Mouse (Mus musculus) neural tube, embryonic 14.5 days (tissue): ENCODE data around the gene Eif4h. TPM values are rescaled to one million over a fixed set of nuclear protein-coding genes. Genes with fewer than 3 reads are reported as not detected.
"Not testable (repeated sequence)": the region's sequence is repeated elsewhere in the genome, so short reads cannot be mapped to it uniquely, and the experiment has no call there.

Experiments
- ATAC-seq: fragments of 200-750 bp; cut with Nextera tagmentation; 2 replicates; pipeline ENCODE4 v1.8.0; 2017; ENCODE audit warnings: low read depth, mild to moderate bottlenecking, moderate TSS enrichment, moderate library complexity
- H3K27ac ChIP-seq: fragments of 300-500 bp; sonication (generic); 2 replicates; pipeline ENCODE4 v1.5.1; 2014; ENCODE audit warnings: low read depth, mild to moderate bottlenecking, control low read depth, low read length, moderate library complexity, mixed read lengths
- H3K27me3 ChIP-seq: fragments of 300-500 bp; sonication (generic); 2 replicates; pipeline ENCODE4 v1.6.1; 2014; ENCODE audit warnings: low read length; ENCODE audit not compliant: control insufficient read depth, insufficient read depth
- H3K36me3 ChIP-seq: fragments of 300-500 bp; sonication (generic); 2 replicates; pipeline ENCODE4 v1.6.1; 2014; ENCODE audit warnings: low read length, mixed read lengths; ENCODE audit not compliant: control insufficient read depth, insufficient read depth
- H3K4me1 ChIP-seq: fragments of 300-500 bp; sonication (generic); 2 replicates; pipeline ENCODE4 v1.6.1; 2014; ENCODE audit warnings: low read length; ENCODE audit not compliant: control insufficient read depth, insufficient read depth
- H3K4me2 ChIP-seq: fragments of 300-500 bp; sonication (generic); 2 replicates; pipeline ENCODE4 v1.6.1; 2014; ENCODE audit warnings: mild to moderate bottlenecking, low read depth, low read length, control low read depth
- H3K4me3 ChIP-seq: fragments of 300-500 bp; sonication (generic); 2 replicates; pipeline ENCODE4 v1.5.1; 2014; ENCODE audit warnings: low read depth, low read length, control low read depth, mixed read lengths
- H3K9ac ChIP-seq: fragments of 300-500 bp; sonication (generic); replicated peaks from 2 replicates; pipeline ENCODE4 v1.6.1; 2014; ENCODE audit warnings: low read depth, mild to moderate bottlenecking, control low read depth, low read length, mixed read lengths
- H3K9me3 ChIP-seq: fragments of 300-500 bp; sonication (generic); 2 replicates; pipeline ENCODE4 v1.6.1; 2016; ENCODE audit warnings: low read length; ENCODE audit not compliant: control insufficient read depth
- WGBS: fragments of 180-500 bp; shearing (Covaris S2); extraction: QIAGEN DNeasy Blood & Tissue Kit; methylation state at CpG from one replicate; pipeline ENCODE4 v1.1.7; 2014; 5-methylcytosine and 5-hydroxymethylcytosine counted together
- polyA plus RNA-seq: library from polyadenylated mRNA; unstranded; fragments of >200 nt; fragmentation: Nextera tagmentation; extraction: Ambion mirVana; gene quantifications from 2 replicates; pipeline ENCODE4 v1.2.1, GENCODE M21; 2014

Gene Eif4h
- polyA plus RNA-seq, 1 experiment from 2014 or later: 334 TPM

- ATAC-seq: no peak
- peaks cover 55% of the 10 kb centered on the region for H3K36me3 ChIP-seq
- no peaks in the 10 kb centered on the region for H3K9me3 ChIP-seq
- no peak overlapping the region for H3K4me3 ChIP-seq
- H3K27ac ChIP-seq: no peak overlapping the region
- peaks cover 9% of the 10 kb centered on the region for H3K4me1 ChIP-seq
- H3K27me3 ChIP-seq: no peaks in the 10 kb centered on the region
- H3K4me2 ChIP-seq: no peak overlapping the region
- no peak overlapping the region for H3K9ac ChIP-seq
- WGBS: 76% methylated on average over 20 of the region's 20 CpGs
These were observed 29.9 kb upstream of the Eif4h start for GRCm38 (mm10) chr5:134669001-134669708.

- Histone ChIP-seq H3K4me2 (no peak overlapping the region), H3K27ac (no peak overlapping the region), H3K9ac (no peak overlapping the region), H3K4me3 (no peak overlapping the region), H3K27me3 (no peaks in the 10 kb centered on the region), H3K36me3 (peaks cover 61% of the 10 kb centered on the region), H3K9me3 (no peaks in the 10 kb centered on the region), H3K4me1 (peaks cover 9% of the 10 kb centered on the region)
- WGBS: 26% methylated on average over 8 of the region's 8 CpGs
- ATAC-seq: no peak
These were observed 29.2 kb upstream of the Eif4h start for GRCm38 (mm10) chr5:134668495-134668894.

- ATAC-seq: no peak
These were observed 17.4 kb upstream of the Eif4h start for GRCm38 (mm10) chr5:134656708-134657107.

GRCm38 (mm10) chr5:134652015-134652414 lies 12.7 kb upstream of the Eif4h start:
- Histone ChIP-seq H3K9me3 (no peaks in the 10 kb centered on the region), H3K27ac (no peak overlapping the region), H3K4me3 (no peak overlapping the region), H3K4me1 (no peaks in the 10 kb centered on the region), H3K36me3 (no peaks in the 10 kb centered on the region), H3K4me2 (no peak overlapping the region), H3K9ac (no peak overlapping the region), H3K27me3 (no peaks in the 10 kb centered on the region)
- no peak for ATAC-seq
- 57% methylated on average over 7 of the region's 7 CpGs for WGBS

More at GRCm38 (mm10) chr5:134656708-134657107, 17.4 kb upstream of the Eif4h start:
- Histone ChIP-seq H3K27ac (no peak overlapping the region), H3K9me3 (no peaks in the 10 kb centered on the region), H3K36me3 (peaks cover 34% of the 10 kb centered on the region), H3K9ac (no peak overlapping the region), H3K4me1 (no peaks in the 10 kb centered on the region), H3K27me3 (no peaks in the 10 kb centered on the region), H3K4me3 (no peak overlapping the region), H3K4me2 (no peak overlapping the region)
- 70% methylated on average over 4 of the region's 4 CpGs for WGBS

GRCm38 (mm10) chr5:134650926-134651325 lies 11.6 kb upstream of the Eif4h start:
- Histone ChIP-seq H3K27me3 (no peaks in the 10 kb centered on the region), H3K4me3 (no peak overlapping the region), H3K36me3 (no peaks in the 10 kb centered on the region), H3K27ac (no peak overlapping the region), H3K9me3 (no peaks in the 10 kb centered on the region), H3K9ac (no peak overlapping the region), H3K4me2 (no peak overlapping the region), H3K4me1 (no peaks in the 10 kb centered on the region)
- no peak for ATAC-seq
- 44% methylated on average over 4 of the region's 5 CpGs for WGBS

- 69% methylated on average over 3 of the region's 4 CpGs for WGBS
- ATAC-seq: not testable (repeated sequence)
These were observed 9.7 kb upstream of the Eif4h start for GRCm38 (mm10) chr5:134648976-134649375.

GRCm38 (mm10) chr5:134647394-134647793 lies 8.1 kb upstream of the Eif4h start:
- 88% methylated on average over 2 of the region's 2 CpGs for WGBS
- Histone ChIP-seq H3K4me1 (no peaks in the 10 kb centered on the region), H3K4me2 (no peak overlapping the region), H3K9ac (no peak overlapping the region), H3K27me3 (no peaks in the 10 kb centered on the region), H3K9me3 (no peaks in the 10 kb centered on the region), H3K36me3 (no peaks in the 10 kb centered on the region), H3K27ac (no peak overlapping the region), H3K4me3 (no peak overlapping the region)
- no peak for ATAC-seq

More at GRCm38 (mm10) chr5:134648976-134649375, 9.7 kb upstream of the Eif4h start:
- H3K9ac ChIP-seq, H3K27ac ChIP-seq, H3K27me3 ChIP-seq, H3K9me3 ChIP-seq, H3K4me1 ChIP-seq, H3K4me2 ChIP-seq, H3K4me3 ChIP-seq, H3K36me3 ChIP-seq: not testable (repeated sequence)

- Histone ChIP-seq H3K9me3 (no peaks in the 10 kb centered on the region), H3K9ac (no peak overlapping the region), H3K27me3 (no peaks in the 10 kb centered on the region), H3K4me1 (no peaks in the 10 kb centered on the region), H3K27ac (no peak overlapping the region), H3K4me3 (no peak overlapping the region), H3K4me2 (no peak overlapping the region), H3K36me3 (no peaks in the 10 kb centered on the region)
- no peak for ATAC-seq
- 76% methylated on average over 4 of the region's 4 CpGs for whole genome bisulfite sequencing
These were observed 7.2 kb upstream of the Eif4h start for GRCm38 (mm10) chr5:134646461-134646860.

- WGBS: 79% methylated on average over 8 of the region's 8 CpGs
- no peak overlapping the region for H3K27ac ChIP-seq
- H3K4me1 ChIP-seq: peaks cover 3% of the 10 kb centered on the region; the same call in 1 of the 2 replicates
- H3K4me3 ChIP-seq: no peak overlapping the region
- no peaks in the 10 kb centered on the region for H3K36me3 ChIP-seq
- no peaks in the 10 kb centered on the region for H3K27me3 ChIP-seq
- ATAC-seq: no peak
- H3K9me3 ChIP-seq: no peaks in the 10 kb centered on the region
- no peak overlapping the region for H3K4me2 ChIP-seq
- no peak overlapping the region for H3K9ac ChIP-seq
These were observed 5.4 kb upstream of the Eif4h start for GRCm38 (mm10) chr5:134644643-134645118.
